Mouse (Mus musculus) lung, embryonic 15.5 days (tissue): ENCODE measurements around the gene Creb3l4. TPM values are rescaled to one million over a fixed set of nuclear protein-coding genes. Genes with fewer than 3 reads are reported as not detected.

Experiments
- ATAC-seq: fragments of 200-750 bp; cut with Nextera tagmentation; 2 replicates; pipeline ENCODE4 v1.8.0; 2017; ENCODE audit warnings: moderate number of reproducible peaks, borderline replicate concordance; ENCODE audit not compliant: low FRiP score, low TSS enrichment; ENCODE audit errors: extremely low read depth
- H3K27ac ChIP-seq: fragments of 300-500 bp; sonication (generic); 2 replicates; pipeline ENCODE4 v1.5.1; 2015; ENCODE audit warnings: moderate library complexity, mild to moderate bottlenecking, inconsistent platforms
- H3K27me3 ChIP-seq: fragments of 300-500 bp; sonication (generic); 2 replicates; pipeline ENCODE4 v1.6.1; 2015; ENCODE audit warnings: inconsistent platforms
- H3K36me3 ChIP-seq: fragments of 300-500 bp; sonication (generic); 2 replicates; pipeline ENCODE4 v1.6.1; 2015; ENCODE audit warnings: inconsistent platforms
- H3K4me1 ChIP-seq: fragments of 300-500 bp; sonication (generic); 2 replicates; pipeline ENCODE4 v1.6.1; 2015; ENCODE audit warnings: inconsistent platforms
- H3K4me2 ChIP-seq: fragments of 300-500 bp; sonication (generic); 2 replicates; pipeline ENCODE4 v1.6.1; 2015; ENCODE audit warnings: inconsistent platforms, mild to moderate bottlenecking, moderate library complexity
- H3K4me3 ChIP-seq: fragments of 300-500 bp; sonication (generic); 2 replicates; pipeline ENCODE4 v1.5.1; 2015; ENCODE audit warnings: mild to moderate bottlenecking, inconsistent platforms
- H3K9ac ChIP-seq: fragments of 300-500 bp; sonication (generic); 2 replicates; pipeline ENCODE4 v1.6.1; 2015; ENCODE audit warnings: inconsistent platforms
- H3K9me3 ChIP-seq: fragments of 300-500 bp; sonication (generic); 2 replicates; pipeline ENCODE4 v1.6.1; 2016; ENCODE audit warnings: inconsistent platforms
- WGBS: fragments of 180-500 bp; shearing (Covaris S2); methylation state at CpG from one replicate; pipeline ENCODE4 v1.1.7; 2015; 5-methylcytosine and 5-hydroxymethylcytosine counted together
- polyA plus RNA-seq: library from polyadenylated mRNA; unstranded; fragments of >200 nt; fragmentation: Nextera tagmentation; extraction: Ambion mirVana; gene quantifications from 2 replicates; pipeline ENCODE4 v1.2.1, GENCODE M21; 2015

Gene Creb3l4
- polyA plus RNA-seq, 1 experiment from 2014 or later = 6.3 TPM

DNA sequence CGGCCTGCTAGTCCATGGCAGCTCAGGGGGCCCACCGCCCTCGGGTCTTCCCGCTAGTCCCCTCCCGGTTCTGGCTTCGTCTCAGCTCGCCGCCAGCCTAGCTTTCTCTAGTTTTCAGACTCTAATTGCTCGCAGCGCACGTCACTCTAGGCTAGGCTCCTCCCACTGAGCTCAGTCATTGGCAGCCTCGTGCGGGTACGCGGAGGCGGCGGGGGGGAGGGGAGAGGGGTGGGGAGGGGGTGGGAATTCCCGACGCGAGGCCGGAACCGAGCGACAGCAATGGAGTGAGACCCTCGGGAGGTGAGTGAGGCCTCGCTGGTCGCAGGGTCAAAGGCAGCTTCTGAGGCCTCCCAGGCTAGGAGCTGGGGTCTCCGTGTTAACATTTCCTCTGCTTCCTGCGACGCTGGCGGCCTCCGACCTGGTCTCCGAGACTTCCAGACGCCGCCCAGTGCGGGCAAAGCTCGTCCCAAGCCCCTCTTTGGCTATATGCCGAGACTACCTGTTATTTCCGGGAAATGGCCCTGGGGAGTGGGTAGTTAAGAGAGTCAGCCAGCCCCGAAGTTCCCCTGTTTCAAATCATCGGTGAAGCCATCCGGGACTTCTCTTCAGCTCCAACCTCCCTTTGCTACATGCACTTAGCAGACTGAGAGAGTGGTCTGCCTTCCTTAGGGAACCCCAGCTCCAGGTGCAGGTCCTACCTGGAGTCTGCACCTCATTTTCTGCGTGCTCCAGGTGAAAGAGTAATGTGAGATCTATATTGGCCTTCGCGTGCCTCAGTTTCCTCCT is 4.8 kb upstream of the Creb3l4 start, which contains the start of gene Slc39a1:
Slc39a1 (plus strand) TSS at position 213 of the 786 bp plus-strand sequence.
- H3K9me3 ChIP-seq = no peaks in the 10 kb centered on the region
- peak; percentile 94 for ATAC-seq
- no peaks in the 10 kb centered on the region for H3K27me3 ChIP-seq
- peak within 1 kb of the TSS; percentile 70 for H3K4me3 ChIP-seq
- 0% methylated on average over 38 of the region's 44 CpGs for WGBS
- H3K4me2 ChIP-seq = peak within 1 kb of the TSS; percentile 88
- peaks cover 28% of the 10 kb centered on the region for H3K4me1 ChIP-seq
- H3K36me3 ChIP-seq = peaks cover 13% of the 10 kb centered on the region
- H3K9ac ChIP-seq = peak within 1 kb of the TSS; percentile 79
- peak within 1 kb of the TSS; percentile 90 for H3K27ac ChIP-seq

DNA sequence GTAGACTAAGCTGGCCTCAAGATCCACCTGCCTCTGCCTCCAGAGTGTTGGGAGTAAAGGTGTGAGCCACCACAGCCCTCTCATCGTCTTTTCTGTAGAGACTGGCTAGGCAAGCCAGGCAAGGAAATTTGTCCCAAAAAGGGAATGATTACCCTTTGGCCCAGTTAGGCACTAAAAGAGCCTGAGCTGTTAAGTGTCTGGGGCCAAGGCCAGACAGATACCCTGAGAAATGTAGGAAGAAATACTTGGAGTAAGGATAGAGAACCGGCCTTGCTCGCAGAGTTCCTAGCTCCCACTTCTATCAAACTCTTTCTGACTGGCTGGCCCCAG is 4.3 kb upstream of the Creb3l4 start:
- Histone ChIP-seq H3K27me3 (no peaks in the 10 kb centered on the region), H3K9me3 (no peaks in the 10 kb centered on the region), H3K36me3 (peaks cover 13% of the 10 kb centered on the region), H3K9ac (peak overlapping the region; percentile 50), H3K4me1 (peaks cover 34% of the 10 kb centered on the region), H3K4me3 (peak overlapping the region; percentile 70), H3K4me2 (peak overlapping the region; percentile 69), H3K27ac (peak overlapping the region; percentile 90)
- WGBS = 1% methylated on average over 3 of the region's 3 CpGs
- ATAC-seq = no peak

DNA sequence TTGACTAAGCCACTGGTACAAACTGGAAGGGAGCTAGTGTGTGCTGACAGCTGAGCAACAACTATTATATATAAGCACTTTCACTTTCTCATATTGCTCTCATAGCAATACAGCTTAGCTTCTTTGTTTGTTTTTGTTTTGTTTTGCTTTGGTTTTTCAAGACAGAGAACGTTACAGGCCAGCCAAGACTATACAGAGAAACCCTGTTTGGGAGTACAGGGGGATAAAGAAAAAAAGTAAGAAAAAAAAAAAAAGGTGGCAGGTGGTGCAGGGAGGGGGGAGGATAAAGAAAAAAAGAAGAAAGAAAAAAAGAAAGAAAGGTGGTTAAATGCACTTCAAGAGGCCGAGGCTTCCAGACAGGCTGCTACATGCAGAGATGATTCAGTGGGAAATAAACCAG is 2.1 kb upstream of the Creb3l4 start:
- no peak overlapping the region for H3K4me2 ChIP-seq
- no peak overlapping the region for H3K4me3 ChIP-seq
- no peaks in the 10 kb centered on the region for H3K36me3 ChIP-seq
- peaks cover 30% of the 10 kb centered on the region for H3K4me1 ChIP-seq
- no peak overlapping the region for H3K27ac ChIP-seq
- H3K9me3 ChIP-seq = no peaks in the 10 kb centered on the region
- no peaks in the 10 kb centered on the region for H3K27me3 ChIP-seq
- ATAC-seq = no peak
- WGBS = 55% methylated on average over 2 of the region's 2 CpGs
- H3K9ac ChIP-seq = no peak overlapping the region

DNA sequence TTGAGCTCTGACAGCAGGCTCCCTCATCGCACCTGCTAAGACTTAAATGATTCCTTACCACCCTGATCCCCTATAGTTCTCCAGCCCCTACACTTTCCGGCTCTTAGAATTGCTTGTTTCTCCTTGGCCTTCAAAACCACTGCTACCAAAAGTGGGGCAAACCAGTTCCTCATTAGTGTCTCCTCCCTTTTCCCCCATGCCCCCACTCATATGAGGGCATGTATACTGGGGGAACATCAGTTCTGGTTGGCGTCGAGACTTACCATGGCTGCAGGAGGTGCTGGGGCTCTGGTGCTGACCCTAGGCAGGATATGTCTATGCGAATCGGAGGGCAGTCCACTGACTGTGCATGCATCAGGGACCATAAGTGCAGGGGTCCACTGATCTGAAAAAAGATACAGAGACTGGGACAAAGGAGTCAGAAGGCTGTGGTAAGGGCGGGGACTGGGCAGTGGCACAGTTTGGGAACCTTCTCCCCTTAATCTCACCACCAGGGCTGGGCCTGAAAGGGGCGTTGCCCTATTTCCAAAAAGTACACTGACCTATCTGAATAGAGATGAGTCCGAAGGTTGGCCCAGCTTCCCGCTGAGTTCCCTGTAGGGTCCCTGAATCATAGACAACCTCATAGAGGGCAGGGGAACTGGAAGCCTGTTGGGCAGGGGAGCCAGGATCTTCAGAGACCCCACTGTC is 1.5 kb downstream of the Creb3l4 start:
- no peak overlapping the region for H3K27ac ChIP-seq
- no peak overlapping the region for H3K4me3 ChIP-seq
- no peaks in the 10 kb centered on the region for H3K9me3 ChIP-seq
- no peak for ATAC-seq
- H3K36me3 ChIP-seq = no peaks in the 10 kb centered on the region
- 85% methylated on average over 10 of the region's 10 CpGs for WGBS
- H3K4me1 ChIP-seq = peaks cover 16% of the 10 kb centered on the region
- no peaks in the 10 kb centered on the region for H3K27me3 ChIP-seq
- no peak overlapping the region for H3K9ac ChIP-seq
- no peak overlapping the region for H3K4me2 ChIP-seq

DNA sequence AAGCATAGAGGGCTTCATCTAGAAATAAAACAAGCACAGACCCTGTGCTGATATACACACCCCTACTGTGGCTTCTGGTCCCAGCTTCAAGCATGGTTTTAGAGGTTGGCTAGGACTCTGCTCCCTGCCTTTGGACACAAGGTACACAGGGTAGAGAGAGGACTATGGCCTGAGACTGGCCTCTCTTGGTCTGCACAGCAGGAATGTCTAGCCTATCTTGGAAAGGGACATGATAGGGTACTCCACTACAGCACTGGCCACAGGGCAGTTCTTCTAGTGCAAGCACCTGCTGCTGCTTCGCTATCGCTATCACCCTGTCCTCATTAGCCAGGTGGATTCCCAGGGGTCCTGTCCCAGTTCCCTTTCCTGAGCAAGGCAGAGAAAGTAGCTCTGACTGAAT is 2.1 kb downstream of the Creb3l4 start:
- no peaks in the 10 kb centered on the region for H3K9me3 ChIP-seq
- H3K9ac ChIP-seq = no peak overlapping the region
- no peak overlapping the region for H3K4me3 ChIP-seq
- no peaks in the 10 kb centered on the region for H3K27me3 ChIP-seq
- peaks cover 16% of the 10 kb centered on the region for H3K4me1 ChIP-seq
- no peak for ATAC-seq
- no peak overlapping the region for H3K4me2 ChIP-seq
- no peak overlapping the region for H3K27ac ChIP-seq
- 86% methylated on average over 2 of the region's 2 CpGs for WGBS
- peaks cover 3% of the 10 kb centered on the region; the same call in 1 of the 2 replicates for H3K36me3 ChIP-seq

DNA sequence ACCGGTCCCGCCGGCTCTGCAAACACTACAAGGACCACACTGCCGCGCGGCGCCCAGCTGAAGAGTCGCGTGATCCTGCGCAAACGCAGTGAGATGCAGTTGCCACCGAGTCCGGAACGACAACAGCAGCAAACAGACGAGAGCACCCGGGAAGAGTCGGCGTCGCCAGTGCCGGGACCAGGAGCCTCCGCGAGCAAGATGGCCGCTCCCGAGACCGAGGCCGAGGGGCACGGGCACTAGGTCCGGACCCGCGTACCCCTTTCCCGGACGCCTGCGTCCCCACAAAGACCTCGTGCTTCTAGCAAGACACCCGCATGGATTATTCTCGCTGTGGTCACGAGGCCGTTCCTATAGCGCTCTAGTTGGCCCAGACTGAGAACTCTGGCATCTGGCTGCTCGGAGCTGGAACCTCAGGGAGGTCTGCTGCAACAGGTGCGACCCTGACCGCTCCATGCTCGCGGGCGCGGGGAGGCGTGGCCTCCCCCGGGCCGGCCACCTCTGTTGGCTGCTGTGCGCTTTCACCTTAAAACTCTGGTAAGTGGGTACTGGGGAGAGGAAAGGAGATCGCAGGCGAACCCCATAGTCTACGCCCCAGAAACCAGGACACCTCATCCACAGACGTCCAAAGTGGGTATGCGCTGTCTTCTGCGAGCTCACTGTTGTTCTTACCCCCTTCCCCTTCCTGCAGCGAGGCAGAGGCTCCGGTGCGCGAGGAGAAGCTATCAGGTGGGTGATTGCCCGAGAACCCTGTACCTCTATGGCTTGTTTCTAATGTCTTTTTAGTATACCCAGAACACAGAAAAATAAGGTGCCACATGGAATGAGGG is 11.6 kb downstream of the Creb3l4 start, which contains the start of gene Jtb:
Jtb (plus strand) TSS at position 91 of the 827 bp plus-strand sequence.
- Histone ChIP-seq H3K27ac (peak within 1 kb of the TSS; percentile 88), H3K9me3 (no peaks in the 10 kb centered on the region), H3K4me2 (peak within 1 kb of the TSS; percentile 76), H3K27me3 (no peaks in the 10 kb centered on the region), H3K36me3 (peaks cover 29% of the 10 kb centered on the region), H3K4me3 (peak within 1 kb of the TSS; percentile 68), H3K4me1 (no peaks in the 10 kb centered on the region; the same call in none of the 2 replicates), H3K9ac (peak within 1 kb of the TSS; percentile 65)
- peak; percentile 96 for ATAC-seq
- WGBS = 1% methylated on average over 61 of the region's 61 CpGs

DNA sequence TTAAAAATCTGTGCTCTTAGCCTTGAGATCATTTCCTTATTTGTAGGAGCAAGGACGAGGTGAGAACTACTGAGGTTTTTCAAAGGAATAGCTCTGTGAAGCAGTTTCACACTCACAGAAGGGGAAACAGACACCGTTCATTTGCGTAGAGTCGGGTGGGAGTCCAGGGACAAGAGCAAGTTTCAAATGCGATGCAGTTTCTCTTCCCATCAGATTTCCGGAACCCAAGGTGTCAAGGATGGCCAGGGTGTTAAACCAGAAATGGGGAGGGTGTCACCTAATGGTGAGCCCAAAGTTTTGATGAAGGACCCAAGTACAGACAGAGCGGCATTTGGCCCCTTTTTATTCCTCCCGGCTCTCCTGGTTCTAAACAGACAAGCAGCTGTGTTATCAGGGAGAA is 12.2 kb downstream of the Creb3l4 start:
- H3K4me1 ChIP-seq = no peaks in the 10 kb centered on the region; the same call in none of the 2 replicates
- WGBS = 11% methylated on average over 8 of the region's 8 CpGs
- peaks cover 24% of the 10 kb centered on the region for H3K36me3 ChIP-seq
- peak overlapping the region; percentile 65; the same call in 1 of the 2 replicates for H3K9ac ChIP-seq
- H3K27me3 ChIP-seq = no peaks in the 10 kb centered on the region
- ATAC-seq = no peak
- no peaks in the 10 kb centered on the region for H3K9me3 ChIP-seq
- H3K4me2 ChIP-seq = peak overlapping the region; percentile 76
- H3K4me3 ChIP-seq = peak overlapping the region; percentile 68
- peak overlapping the region; percentile 88 for H3K27ac ChIP-seq

DNA sequence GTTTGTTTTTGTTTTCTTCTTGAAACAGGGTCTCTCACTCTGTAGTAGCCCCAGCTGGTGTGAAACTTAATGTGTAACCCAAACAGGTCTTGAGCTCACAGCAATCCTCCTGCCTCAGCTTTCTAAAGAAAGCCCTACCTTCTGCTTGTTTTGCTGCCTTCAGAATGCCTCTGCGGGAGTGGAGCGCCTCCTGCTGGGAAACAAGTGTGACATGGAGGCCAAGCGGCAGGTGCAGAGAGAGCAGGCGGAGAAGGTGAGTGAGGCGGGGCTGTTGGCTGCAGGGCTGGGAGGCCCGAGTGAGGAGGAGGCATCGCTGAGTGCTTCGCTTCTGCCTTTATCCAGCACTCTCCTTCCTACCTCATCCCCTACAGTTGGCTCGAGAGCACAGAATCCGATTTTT is 19.0 kb downstream of the Creb3l4 start:
- Histone ChIP-seq H3K27ac (no peak overlapping the region), H3K9ac (no peak overlapping the region), H3K36me3 (peaks cover 27% of the 10 kb centered on the region), H3K4me1 (peaks cover 21% of the 10 kb centered on the region), H3K4me3 (no peak overlapping the region), H3K9me3 (no peaks in the 10 kb centered on the region), H3K27me3 (no peaks in the 10 kb centered on the region), H3K4me2 (no peak overlapping the region)
- no peak for ATAC-seq
- WGBS = 75% methylated on average over 10 of the region's 10 CpGs

DNA sequence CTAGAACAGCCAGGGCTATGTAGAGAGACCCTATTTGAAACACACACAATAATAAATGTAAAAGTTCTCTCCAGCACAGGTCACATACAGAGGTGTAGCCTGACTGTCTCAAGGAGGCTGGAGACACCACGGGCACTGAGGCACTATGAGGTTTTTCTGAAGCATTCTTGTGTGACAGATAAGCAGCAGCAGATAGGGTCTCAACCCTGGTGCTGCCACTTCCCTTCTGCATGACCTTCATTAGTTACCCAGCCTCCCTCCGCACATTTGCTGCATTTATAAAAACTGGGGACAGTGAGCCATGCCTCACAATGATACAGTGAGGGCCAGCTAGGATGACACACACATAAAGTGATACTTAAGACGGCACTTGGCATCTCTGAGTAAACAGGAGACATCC is 20.4 kb downstream of the Creb3l4 start:
- no peak for ATAC-seq
- Histone ChIP-seq H3K9ac (no peak overlapping the region), H3K4me1 (peaks cover 21% of the 10 kb centered on the region), H3K4me3 (no peak overlapping the region), H3K9me3 (no peaks in the 10 kb centered on the region), H3K36me3 (peaks cover 27% of the 10 kb centered on the region), H3K4me2 (no peak overlapping the region), H3K27me3 (no peaks in the 10 kb centered on the region), H3K27ac (no peak overlapping the region)
- WGBS = 59% methylated on average over 3 of the region's 3 CpGs

DNA sequence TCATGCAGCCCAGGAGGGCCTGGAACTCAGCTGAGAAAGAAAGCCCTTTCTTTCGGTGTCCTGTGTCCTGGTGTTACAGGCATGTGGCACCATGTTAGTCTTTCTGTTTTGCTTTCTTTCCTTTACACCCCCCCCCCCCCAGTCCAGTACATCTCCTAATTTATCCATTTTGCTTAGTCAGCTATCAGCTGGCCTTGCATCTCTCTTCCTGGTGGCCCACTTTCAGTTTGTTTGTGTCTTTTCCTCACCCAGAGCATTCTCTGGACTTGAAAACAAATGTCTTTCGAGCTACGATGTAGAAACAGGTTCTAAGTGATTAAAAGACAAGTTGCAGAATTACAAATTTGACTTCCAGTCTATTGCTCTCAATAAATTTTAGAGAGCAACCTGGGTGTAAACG is 20.9 kb downstream of the Creb3l4 start:
- Histone ChIP-seq H3K27ac (no peak overlapping the region), H3K9me3 (no peaks in the 10 kb centered on the region), H3K27me3 (no peaks in the 10 kb centered on the region), H3K4me2 (no peak overlapping the region), H3K9ac (no peak overlapping the region), H3K4me3 (no peak overlapping the region), H3K4me1 (peaks cover 21% of the 10 kb centered on the region), H3K36me3 (peaks cover 27% of the 10 kb centered on the region)
- ATAC-seq = no peak
- WGBS = 84% methylated on average over 4 of the region's 4 CpGs

DNA sequence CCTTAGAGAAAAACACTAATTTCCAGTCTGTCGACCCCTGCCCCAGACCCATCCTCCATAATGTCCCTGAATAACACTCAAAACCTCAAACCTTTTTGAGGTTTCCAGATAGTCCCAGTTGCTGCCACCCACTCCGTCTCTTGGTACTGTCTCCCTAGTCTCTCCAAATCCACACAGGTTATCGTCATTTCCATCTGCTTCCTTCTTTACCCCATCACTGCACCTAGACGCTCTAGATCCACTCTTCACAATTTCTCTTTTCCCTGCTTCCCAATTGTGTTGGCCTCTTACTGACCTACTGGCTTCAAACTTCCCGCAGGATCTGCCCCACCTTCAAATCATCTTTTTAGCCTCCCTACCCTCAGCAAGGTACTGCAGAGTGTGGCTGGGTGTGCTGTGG is 22.2 kb downstream of the Creb3l4 start:
- Histone ChIP-seq H3K36me3 (peaks cover 27% of the 10 kb centered on the region), H3K4me3 (peak overlapping the region; percentile 55), H3K9me3 (no peaks in the 10 kb centered on the region), H3K4me1 (peaks cover 21% of the 10 kb centered on the region), H3K9ac (peak overlapping the region; percentile 65), H3K27me3 (no peaks in the 10 kb centered on the region), H3K27ac (peak overlapping the region; percentile 91; the same call in 1 of the 2 replicates), H3K4me2 (peak overlapping the region; percentile 77)
- 12% methylated on average over 5 of the region's 5 CpGs for WGBS
- no peak for ATAC-seq
